Comparison of ENCODE assay signal across 9 mouse cellular contexts in the genomic region with DNA sequence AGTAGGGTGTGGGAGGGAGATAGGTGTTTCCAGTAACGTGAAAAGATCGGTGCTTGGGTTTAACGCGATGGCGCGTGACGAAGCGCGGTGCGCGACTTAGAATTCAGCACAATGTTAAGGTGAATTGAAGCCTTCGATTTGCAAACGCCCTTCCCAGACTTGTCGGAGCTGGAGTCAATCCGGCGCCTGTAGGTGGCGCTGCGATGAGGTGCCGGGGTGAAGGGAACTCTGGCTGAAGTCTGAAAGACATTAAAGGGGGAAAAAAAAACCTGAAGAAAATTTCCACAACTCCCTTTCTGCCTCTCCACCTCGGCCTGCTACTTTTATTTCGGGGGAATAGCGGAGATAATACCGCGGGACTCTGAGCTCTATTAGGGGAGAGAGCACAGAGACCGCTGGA. TPM values are rescaled to one million over a fixed set of nuclear protein-coding genes. Genes with fewer than 3 reads are reported as not detected.
A peak's percentile ranks its signal among the peaks of the same experiment; 100 is the strongest.
DNase-seq lines count a peak whose midpoint lies in the region; TF ChIP-seq lines count a peak whose summit lies in the region.
"Had no signal": no experiment of that assay in that cellular context is flagged by ENCODE, and none has a peak within 500 bp of the region (broad histone marks: within the 10 kb centered on the region; RNA-seq: fewer than 3 reads in every experiment).

No protein-coding gene starts in this region.

- TF ChIP-seq POLR2A in heart, adult 2 months (IDR thresholded peaks at IDR 0.05; ENCODE audit: insufficient read depth, low read depth, low read length), result no peak

- H3K27me3 ChIP-seq in heart, adult 2 months (ENCODE audit: control insufficient read depth, insufficient read depth, low read length), result peaks cover 26% of the 10 kb centered on the region
- H3K27me3 ChIP-seq in limb, embryonic 10.5 days (ENCODE audit: low read depth, poor library complexity, severe bottlenecking), result peaks cover 100% of the 10 kb centered on the region

- no peaks in the 10 kb centered on the region for H3K4me1 ChIP-seq in heart, adult 2 months (ENCODE audit: control insufficient read depth, insufficient read depth, low read length)
- H3K4me1 ChIP-seq in limb, embryonic 10.5 days, result peaks cover 38% of the 10 kb centered on the region

- 2% methylated on average over 25 of the region's 25 CpGs for WGBS in heart, adult 2 months
- WGBS in limb, embryonic 10.5 days, result under 1% methylated on average over 25 of the region's 25 CpGs

- TF ChIP-seq CTCF in heart, adult 2 months (IDR thresholded peaks at IDR 0.05), result peak; percentile 38

- no peak for DNase-seq in heart, adult 2 months
- no peak for DNase-seq in heart, adult 9 months (ENCODE audit: low spot score in 2 of 2)
- peak; percentile 10 for DNase-seq in thymus, postnatal 0 days (ENCODE audit: low spot score)
- DNase-seq in thymus, postnatal 36 days, result no peak
- peak; percentile 86 for DNase-seq in limb, embryonic 10.5 days (ENCODE audit: low spot score)
- DNase-seq in yolk sac, embryonic 10.5 days (ENCODE audit: low spot score), result peak; percentile 43
- DNase-seq in left cerebral cortex, adult 11 months (ENCODE audit: low spot score), result no peak
- DNase-seq in thymus, postnatal 14 days, result no peak

- H3K27ac ChIP-seq in heart, adult 2 months, result no peak overlapping the region
- H3K27ac ChIP-seq in limb, embryonic 10.5 days, result no peak overlapping the region

- no peaks in the 10 kb centered on the region for H3K79me2 ChIP-seq in heart, adult 2 months (replicated peaks; ENCODE audit: control insufficient read depth, insufficient read depth, low read length)

- H3K9me3 ChIP-seq in limb, embryonic 10.5 days (replicated peaks), result no peaks in the 10 kb centered on the region

- no peak overlapping the region for H3K4me3 ChIP-seq in heart, adult 2 months
- 0 out of 2 replicates have a peak overlapping the region, but pooled peaks have one; percentile 17 for H3K4me3 ChIP-seq in limb, embryonic 10.5 days

- H3K9ac ChIP-seq in heart, adult 2 months (ENCODE audit: low read depth, low read length), result no peak overlapping the region

- TF ChIP-seq EP300 in heart, adult 2 months (IDR thresholded peaks at IDR 0.05; ENCODE audit: insufficient read depth, low read depth, low read length), result no peak

- H3K36me3 ChIP-seq in heart, adult 2 months (ENCODE audit: control insufficient read depth, insufficient read depth, low read length), result no peaks in the 10 kb centered on the region
- H3K36me3 ChIP-seq in limb, embryonic 10.5 days, result no peaks in the 10 kb centered on the region

- intact Hi-C loops in heart, adult 2 months (cut with DNase I), result loop anchor here (5.0 to 10.0 kb wide), 2 partner anchors 495 to 853 kb away; no protein-coding TSS in a partner anchor

RNA-seq across cellular contexts. Expression of a gene that starts 1.8 kb away (rescaled TPM):
- total RNA-seq in heart, adult 2 months (2021), result under 1 TPM in 1 of 2 experiments, not detected in 1; 0.26 TPM
- 0.20 and 0.47 TPM in 2 replicates for polyA plus RNA-seq in heart, adult 2 months (2012; rRNA removed)
- 8.5 and 9.3 TPM in 2 replicates for polyA plus RNA-seq in thymus, postnatal 0 days (2015; fragmentation: Nextera tagmentation; extraction: Ambion mirVana)
- polyA plus RNA-seq in limb, embryonic 10.5 days (2016; fragmentation: Nextera tagmentation; extraction: Ambion mirVana), result 0.50 and 2.2 TPM in 2 replicates
- polyA plus RNA-seq: heart, embryonic 14.5 days had no signal

Comparison
In these comparisons a context has a peak if more than half of its experiments do, and no peak if none do; other contexts are left out.
1. DNase-seq: peak in thymus, postnatal 0 days (single experiment), limb, embryonic 10.5 days (single experiment) and yolk sac, embryonic 10.5 days (single experiment); none in heart, adult 2 months (0 of 2), heart, adult 9 months (0 of 2), thymus, postnatal 36 days (0 of 2), left cerebral cortex, adult 11 months (single experiment) and thymus, postnatal 14 days (single experiment).